Mouse (Mus musculus) erythroblast, embryonic 14.5 days (primary cell): Measurements from ENCODE around the gene Grm2. TPM values are rescaled to one million over a fixed set of nuclear protein-coding genes. Genes with fewer than 3 reads are reported as not detected.
"Not testable (repeated sequence)": the region's sequence is repeated elsewhere in the genome, so short reads cannot be mapped to it uniquely, and the experiment has no call there.

Experiments used
- H3K27me3 ChIP-seq: 2 replicates; pipeline ENCODE4 v1.6.1; 2012; ENCODE audit warnings: inconsistent platforms; ENCODE audit not compliant: control insufficient read depth
- H3K36me3 ChIP-seq: 2 replicates; pipeline ENCODE4 v1.6.1; 2012; ENCODE audit warnings: mild to moderate bottlenecking, inconsistent platforms; ENCODE audit not compliant: control insufficient read depth
- H3K4me1 ChIP-seq: 2 replicates; pipeline ENCODE4 v1.6.1; 2012; ENCODE audit warnings: inconsistent platforms; ENCODE audit not compliant: control insufficient read depth
- H3K4me3 ChIP-seq: replicated peaks from 2 replicates; pipeline ENCODE3; 2012; ENCODE audit warnings: moderate library complexity, mild to moderate bottlenecking, inconsistent platforms
- H3K9me3 ChIP-seq: 2 replicates; pipeline ENCODE4 v1.6.1; 2012; ENCODE audit warnings: low read length, inconsistent platforms, mixed read lengths; ENCODE audit not compliant: control insufficient read depth
- GATA1 ChIP-seq: IDR thresholded peaks from 2 replicates; pipeline ENCODE4 v1.6.1; 2012; ENCODE audit warnings: low read length, inconsistent platforms, mixed read lengths
- TAL1 ChIP-seq: IDR thresholded peaks from 3 replicates; pipeline ENCODE4 v1.6.1; 2012; ENCODE audit warnings: low read length, inconsistent platforms, mixed read lengths
- polyA plus RNA-seq: library from polyadenylated mRNA; stranded (reverse); fragments of >175 nt; gene quantifications from 2 replicates; pipeline ENCODE4 v1.2.3, GENCODE M21; 2012

Gene Grm2
- polyA plus RNA-seq, 1 experiment: not detected

GRCm38 (mm10) chr9:106632185-106632584 is 23.7 kb downstream of the Grm2 start:
- H3K4me1 ChIP-seq: no peaks in the 10 kb centered on the region
- no peaks in the 10 kb centered on the region for H3K27me3 ChIP-seq
- no peak for TF ChIP-seq GATA1
- TF ChIP-seq TAL1: no peak
- H3K36me3 ChIP-seq: no peaks in the 10 kb centered on the region
- no peak overlapping the region for H3K4me3 ChIP-seq
- peaks cover 3% of the 10 kb centered on the region; the same call in 1 of the 2 replicates for H3K9me3 ChIP-seq

GRCm38 (mm10) chr9:106627796-106628195 is 28.1 kb downstream of the Grm2 start:
- H3K36me3 ChIP-seq, H3K27me3 ChIP-seq, H3K4me1 ChIP-seq, H3K9me3 ChIP-seq, H3K4me3 ChIP-seq: not testable (repeated sequence)

DNA sequence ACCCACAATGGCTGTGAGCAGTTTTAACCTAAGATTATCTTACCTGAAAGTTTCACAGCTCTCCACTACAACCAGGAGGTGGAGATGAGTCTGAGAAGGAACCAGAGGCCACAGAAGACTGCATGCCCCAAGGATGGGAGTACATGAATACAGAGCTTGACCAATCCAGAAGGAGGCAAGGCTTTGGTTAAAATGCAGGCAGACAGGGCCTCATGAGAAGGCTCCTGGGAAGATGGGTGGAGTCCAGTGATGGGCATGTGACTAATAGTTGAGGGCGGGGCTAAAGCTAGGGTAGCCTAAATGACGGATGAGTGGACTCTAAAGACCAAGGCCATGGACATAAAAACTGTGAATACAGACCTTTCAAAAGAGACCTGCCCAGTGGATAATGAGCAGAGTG is 29.6 kb downstream of the Grm2 start, which contains the start of gene Iqcf6:
Gene Iqcf6 (plus strand): TSS at position 301 of the 400 bp plus-strand sequence.
- H3K27me3 ChIP-seq: no peaks in the 10 kb centered on the region
- TF ChIP-seq GATA1 (no peak), TAL1 (no peak)
- H3K9me3 ChIP-seq: peaks cover 3% of the 10 kb centered on the region; the same call in 1 of the 2 replicates
- H3K4me3 ChIP-seq: no peak within 1 kb of the TSS
- no peaks in the 10 kb centered on the region for H3K4me1 ChIP-seq
- no peaks in the 10 kb centered on the region for H3K36me3 ChIP-seq

GRCm38 (mm10) chr9:106617496-106617895 is 38.4 kb downstream of the Grm2 start:
- Histone ChIP-seq H3K9me3 (no peaks in the 10 kb centered on the region), H3K27me3 (no peaks in the 10 kb centered on the region), H3K4me1 (no peaks in the 10 kb centered on the region), H3K36me3 (no peaks in the 10 kb centered on the region), H3K4me3 (no peak overlapping the region)
- no peak for TF ChIP-seq TAL1
- no peak for TF ChIP-seq GATA1

DNA sequence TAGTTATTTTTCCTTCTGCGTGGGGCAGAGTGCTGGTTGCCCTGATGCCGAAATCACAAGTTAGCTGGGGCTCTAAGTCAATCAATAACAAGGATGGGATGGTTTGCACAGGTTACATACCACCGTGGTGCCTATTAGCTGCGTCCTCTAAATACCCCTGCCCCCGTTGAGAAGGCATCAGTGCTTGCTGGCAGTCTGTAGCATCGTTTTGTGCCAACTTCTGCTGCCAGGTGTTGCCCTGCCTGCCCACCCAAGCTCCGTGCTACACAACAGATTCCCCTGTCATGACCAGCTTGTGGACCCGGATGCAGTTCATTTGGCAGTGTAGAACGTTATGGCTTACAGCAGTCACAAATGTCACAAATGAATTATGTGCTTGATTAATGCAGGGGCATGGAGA is 39.6 kb downstream of the Grm2 start:
- Histone ChIP-seq H3K4me3 (no peak overlapping the region), H3K27me3 (no peaks in the 10 kb centered on the region), H3K36me3 (no peaks in the 10 kb centered on the region), H3K4me1 (no peaks in the 10 kb centered on the region), H3K9me3 (no peaks in the 10 kb centered on the region)
- TF ChIP-seq GATA1 (no peak), TAL1 (no peak)

- H3K9me3 ChIP-seq: no peaks in the 10 kb centered on the region
- H3K4me3 ChIP-seq: no peak overlapping the region
- no peaks in the 10 kb centered on the region for H3K4me1 ChIP-seq
- no peaks in the 10 kb centered on the region for H3K27me3 ChIP-seq
- no peak for TF ChIP-seq TAL1
- TF ChIP-seq GATA1: no peak
- H3K36me3 ChIP-seq: no peaks in the 10 kb centered on the region
Observed at GRCm38 (mm10) chr9:106614616-106615015, 41.3 kb downstream of the Grm2 start.

DNA sequence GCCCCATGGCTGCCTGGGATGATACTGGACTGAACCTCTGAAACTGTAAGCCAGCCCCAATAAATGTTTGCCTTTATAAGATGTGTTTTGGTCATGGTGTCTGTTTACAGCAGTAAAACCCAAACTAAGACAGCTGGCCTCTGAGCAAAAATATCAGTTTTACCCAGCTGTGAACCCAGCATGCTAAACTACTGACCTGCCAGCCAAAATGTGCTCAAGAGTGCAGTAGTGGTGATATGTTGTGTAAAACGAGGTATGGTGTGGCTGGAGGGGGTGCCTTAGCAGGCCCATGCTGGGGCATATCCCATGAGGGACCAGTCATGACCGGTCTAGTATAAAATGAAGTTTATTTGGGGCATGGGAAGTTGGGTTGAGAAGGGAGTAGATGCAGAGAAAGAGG is 41.9 kb downstream of the Grm2 start:
- TF ChIP-seq TAL1: no peak
- TF ChIP-seq GATA1: no peak
- Histone ChIP-seq H3K27me3 (no peaks in the 10 kb centered on the region), H3K9me3 (no peaks in the 10 kb centered on the region), H3K4me3 (no peak overlapping the region), H3K4me1 (no peaks in the 10 kb centered on the region), H3K36me3 (no peaks in the 10 kb centered on the region)

DNA sequence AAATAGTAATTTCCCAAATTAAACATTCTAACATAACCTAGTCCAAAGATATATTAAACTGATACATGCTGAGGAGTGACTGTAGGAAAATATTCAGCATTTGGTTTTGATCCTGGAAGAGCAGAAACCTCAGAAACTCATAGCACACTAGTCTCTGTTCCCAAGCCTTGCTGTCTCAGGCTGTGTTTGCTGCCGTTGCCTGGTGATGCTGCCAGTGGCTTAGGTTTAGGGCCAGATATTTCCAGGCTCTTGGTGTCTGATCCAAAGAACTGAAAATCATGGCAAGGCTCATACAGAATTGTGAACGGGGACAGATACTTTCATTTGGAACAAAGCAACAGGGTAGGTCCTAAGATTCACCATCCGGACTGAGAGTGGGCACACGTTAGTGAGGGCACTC is 45.2 kb downstream of the Grm2 start:
- Histone ChIP-seq H3K36me3 (no peaks in the 10 kb centered on the region), H3K4me3 (no peak overlapping the region), H3K4me1 (no peaks in the 10 kb centered on the region), H3K9me3 (no peaks in the 10 kb centered on the region), H3K27me3 (no peaks in the 10 kb centered on the region)
- TF ChIP-seq TAL1 (no peak), GATA1 (no peak)

GRCm38 (mm10) chr9:106600546-106600945 is 55.3 kb downstream of the Grm2 start:
- Histone ChIP-seq H3K9me3 (peaks cover 2% of the 10 kb centered on the region; the same call in 1 of the 2 replicates), H3K27me3 (no peaks in the 10 kb centered on the region), H3K4me3 (no peak overlapping the region), H3K4me1 (no peaks in the 10 kb centered on the region), H3K36me3 (no peaks in the 10 kb centered on the region)
- TF ChIP-seq TAL1: no peak
- TF ChIP-seq GATA1: no peak

- Histone ChIP-seq H3K9me3 (no peaks in the 10 kb centered on the region), H3K27me3 (no peaks in the 10 kb centered on the region), H3K4me3 (no peak overlapping the region), H3K36me3 (no peaks in the 10 kb centered on the region), H3K4me1 (no peaks in the 10 kb centered on the region)
- TF ChIP-seq GATA1 (no peak), TAL1 (no peak)
Observed at GRCm38 (mm10) chr9:106598466-106598865, 57.4 kb downstream of the Grm2 start.
